In genomic region chr19:42744162-42744586, GRCm38 (mm10) we compare ENCODE assay signal across 8 mouse cellular contexts. TPM values are rescaled to one million over a fixed set of nuclear protein-coding genes. Genes with fewer than 3 reads are reported as not detected.
DNase-seq lines count a peak whose midpoint lies in the region; ATAC-seq and TF ChIP-seq lines count a peak whose summit lies in the region.

No protein-coding gene starts in this region.

- peak; percentile 25 for DNase-seq in thymus, adult 2 months
- DNase-seq in thymus, postnatal 25 days = no peak
- peak; percentile 82 for DNase-seq in embryo, embryonic 10 days (ENCODE audit: low spot score)
- DNase-seq in gastrocnemius, postnatal 10 days = peak; percentile 50
- DNase-seq in left cerebral cortex, postnatal 36 days (ENCODE audit: low spot score in 2 of 2) = peak; percentile 43 to 47

- H3K4me2 ChIP-seq in intestine, embryonic 15.5 days (replicated peaks) = no peak overlapping the region

- intact Hi-C loops in left cerebral cortex, postnatal 36 days (cut with DNase I) = loop anchor here (2.0 kb wide), 2 partner anchors 83 to 155 kb away; no protein-coding TSS in a partner anchor

- no peaks in the 10 kb centered on the region for H3K27me3 ChIP-seq in thymus, adult 2 months (ENCODE audit: control insufficient read depth, insufficient read depth, low read length)
- H3K27me3 ChIP-seq in intestine, embryonic 15.5 days (replicated peaks) = no peaks in the 10 kb centered on the region
- no peaks in the 10 kb centered on the region for H3K27me3 ChIP-seq in small intestine, adult 2 months (ENCODE audit: control insufficient read depth, insufficient read depth, low read length)

- no peak for TF ChIP-seq CTCF in thymus, adult 2 months (IDR thresholded peaks at IDR 0.05; ENCODE audit: borderline replicate concordance, control insufficient read depth, extremely low read depth, insufficient read depth, low read length, poor library complexity)
- peak; percentile 62; the same call in 1 of the 2 replicates for TF ChIP-seq CTCF in small intestine, adult 2 months (IDR thresholded peaks at IDR 0.05; ENCODE audit: extremely low read depth, insufficient read length, insufficient replicate concordance, low read depth, low read length)

- H3K4me3 ChIP-seq in thymus, adult 2 months (ENCODE audit: control insufficient read depth, insufficient read depth, low read length) = no peak overlapping the region
- H3K4me3 ChIP-seq in intestine, embryonic 15.5 days (replicated peaks) = no peak overlapping the region
- H3K4me3 ChIP-seq in small intestine, adult 2 months (ENCODE audit: low read depth, low read length) = no peak overlapping the region

- H3K9me3 ChIP-seq in intestine, embryonic 15.5 days = no peaks in the 10 kb centered on the region

- H3K9ac ChIP-seq in intestine, embryonic 15.5 days = no peak overlapping the region

- TF ChIP-seq POLR2A in thymus, adult 2 months (IDR thresholded peaks at IDR 0.05; ENCODE audit: control insufficient read depth, extremely low read depth, insufficient read depth, low read length, poor library complexity) = no peak
- no peak for TF ChIP-seq POLR2A in small intestine, adult 2 months (IDR thresholded peaks at IDR 0.05; ENCODE audit: low read depth, low read length)

- peak; percentile 79 for ATAC-seq in intestine, embryonic 15.5 days
- peak; percentile 81 for ATAC-seq in megakaryocyte progenitor cell, adult 5-6 weeks (replicated peaks; ENCODE audit: poor library complexity)

- 0 out of 2 replicates have a peak, but pooled peaks cover 2% of the 10 kb centered on the region for H3K4me1 ChIP-seq in thymus, adult 2 months (replicated peaks; ENCODE audit: control insufficient read depth, insufficient read depth, low read length)
- H3K4me1 ChIP-seq in intestine, embryonic 15.5 days (replicated peaks) = peaks cover 29% of the 10 kb centered on the region
- peaks cover 13% of the 10 kb centered on the region; the same call in 1 of the 2 replicates for H3K4me1 ChIP-seq in small intestine, adult 2 months (ENCODE audit: control insufficient read depth, insufficient read depth, insufficient read length, low read length)

- WGBS in thymus, adult 2 months = 17% methylated on average over 4 of the region's 4 CpGs
- 15% methylated on average over 4 of the region's 4 CpGs for WGBS in intestine, embryonic 15.5 days
- WGBS in small intestine, adult 2 months = 19% methylated on average over 4 of the region's 4 CpGs

- no peaks in the 10 kb centered on the region for H3K36me3 ChIP-seq in thymus, adult 2 months (ENCODE audit: control insufficient read depth, insufficient read depth, low read length)
- H3K36me3 ChIP-seq in intestine, embryonic 15.5 days = no peaks in the 10 kb centered on the region
- no peaks in the 10 kb centered on the region for H3K36me3 ChIP-seq in small intestine, adult 2 months (ENCODE audit: control insufficient read depth, insufficient read depth, low read length)

- no peak overlapping the region for H3K27ac ChIP-seq in thymus, adult 2 months (ENCODE audit: control insufficient read depth, insufficient read depth, low read length)
- H3K27ac ChIP-seq in intestine, embryonic 15.5 days = peak overlapping the region; percentile 56; the same call in 1 of the 2 replicates
- no peak overlapping the region for H3K27ac ChIP-seq in small intestine, adult 2 months (ENCODE audit: insufficient read depth, low read depth, low read length)

RNA-seq across cellular contexts. Expression of gene Pyroxd2, which starts 8.4 kb away (rescaled TPM):
- polyA plus RNA-seq in thymus, adult 2 months (2012; rRNA removed) = 4.5 and 6.2 TPM in 2 replicates
- 1 to 10 TPM; 3.1 to 5.0 TPM for total RNA-seq in gastrocnemius, postnatal 10 days (2021)
- polyA plus RNA-seq in intestine, embryonic 15.5 days (2015; fragmentation: Nextera tagmentation; extraction: Ambion mirVana) = 5.9 and 6.3 TPM in 2 replicates
- total RNA-seq in left cerebral cortex, postnatal 36 days (2021) = 1 to 10 TPM; 1.9 to 3.4 TPM
- 3.6 and 3.8 TPM in 2 replicates for total RNA-seq in megakaryocyte progenitor cell, adult 5-6 weeks (2015)
- total RNA-seq in megakaryocyte progenitor cell, adult 5-6 weeks (2017) = 3.2 and 3.7 TPM in 2 replicates
- polyA plus RNA-seq in small intestine, adult 2 months (2012; rRNA removed) = 3.0 and 23.0 TPM in 2 replicates

RNA-seq across cellular contexts. Expression of gene Hps1, which starts 35.6 kb away (rescaled TPM):
- 46.2 and 49.5 TPM in 2 replicates for polyA plus RNA-seq in thymus, adult 2 months (2012; rRNA removed)
- total RNA-seq in gastrocnemius, postnatal 10 days (2021) = 1 to 10 TPM; 2.8 to 4.4 TPM
- polyA plus RNA-seq in intestine, embryonic 15.5 days (2015; fragmentation: Nextera tagmentation; extraction: Ambion mirVana) = 16.7 and 17.0 TPM in 2 replicates
- total RNA-seq in left cerebral cortex, postnatal 36 days (2021) = 1 to 10 TPM; 8.0 to 9.6 TPM
- total RNA-seq in megakaryocyte progenitor cell, adult 5-6 weeks (2015) = 15.1 and 15.6 TPM in 2 replicates
- total RNA-seq in megakaryocyte progenitor cell, adult 5-6 weeks (2017) = 21.4 and 40.8 TPM in 2 replicates
- polyA plus RNA-seq in small intestine, adult 2 months (2012; rRNA removed) = 15.9 and 27.3 TPM in 2 replicates
